Mouse (Mus musculus): ENCODE measurements around the gene Nfia.

The Nfia gene

GRCm38 (mm10) chr4:97772641-97773040 lies at the start of gene Nfia:
Gene Nfia, plus strand, starts transcription at chr4:97772734.
- peak in 1 of 2 experiments; percentile 63 for DNase-seq

DNA sequence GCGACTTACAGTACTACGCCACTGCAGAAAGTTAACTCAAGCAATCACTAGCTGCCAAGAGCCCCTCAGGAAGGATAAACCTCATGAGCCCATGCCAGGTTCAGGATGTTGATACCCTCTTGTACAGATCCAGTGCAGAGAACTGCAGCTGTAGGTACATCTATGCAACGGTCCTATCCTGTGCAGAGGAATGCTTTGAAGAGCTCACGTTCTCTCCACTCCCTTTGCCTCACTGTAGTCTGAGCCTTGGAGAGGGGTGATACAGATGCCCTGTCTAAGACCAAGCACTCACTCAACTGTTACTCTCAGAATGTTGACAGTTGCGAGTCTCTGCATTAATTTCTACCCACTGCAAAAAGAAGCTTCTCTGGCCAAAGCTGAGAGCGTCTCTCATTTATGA lies 49.2 kb upstream of the Nfia start:
- no peak for DNase-seq

GRCm38 (mm10) chr4:97728520-97728919 lies 44.0 kb upstream of the Nfia start:
- no peak for DNase-seq

- no peak for DNase-seq
Measured at GRCm38 (mm10) chr4:97729999-97730398, 42.5 kb upstream of the Nfia start.

DNA sequence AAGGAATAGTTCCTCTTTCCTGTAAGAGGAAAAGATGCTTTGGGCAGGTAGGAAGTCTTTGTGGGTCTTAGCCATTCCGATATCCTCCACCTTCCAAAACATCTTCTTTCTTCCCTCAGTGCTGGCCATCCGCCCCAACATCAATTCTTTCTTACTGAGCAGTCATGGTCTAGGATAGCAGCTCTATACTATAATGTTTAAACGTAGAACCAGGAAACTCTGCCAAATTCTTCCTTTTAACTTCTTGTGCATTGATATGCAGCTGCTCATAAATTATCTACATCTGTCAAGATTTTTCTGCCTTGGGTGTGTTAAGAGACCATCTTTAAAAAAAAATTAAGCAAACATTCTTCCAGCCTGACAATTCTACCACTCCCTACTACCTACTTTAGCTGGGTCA lies 42.1 kb upstream of the Nfia start:
- no peak for DNase-seq

GRCm38 (mm10) chr4:97733392-97733791 lies 39.1 kb upstream of the Nfia start:
- DNase-seq = no peak

DNA sequence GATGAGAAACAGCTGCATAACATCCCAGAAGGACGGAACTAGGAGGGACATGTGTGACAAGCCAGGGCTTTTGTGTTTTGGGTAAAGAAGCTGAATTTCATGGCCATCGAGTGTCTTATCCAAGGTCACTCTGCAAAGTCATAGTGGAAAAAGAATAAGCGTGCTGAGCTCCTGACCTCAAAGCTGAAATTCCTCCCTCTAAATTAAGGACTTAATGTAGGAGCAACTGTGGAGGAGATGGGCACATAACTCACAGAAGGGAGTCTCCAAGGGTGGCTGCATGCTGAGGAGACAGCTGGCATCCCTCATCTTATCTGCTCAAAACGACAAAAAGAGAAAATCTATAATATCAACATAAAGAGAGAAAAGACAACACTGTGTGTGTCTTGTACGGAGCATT lies 28.6 kb upstream of the Nfia start:
- DNase-seq = no peak

DNA sequence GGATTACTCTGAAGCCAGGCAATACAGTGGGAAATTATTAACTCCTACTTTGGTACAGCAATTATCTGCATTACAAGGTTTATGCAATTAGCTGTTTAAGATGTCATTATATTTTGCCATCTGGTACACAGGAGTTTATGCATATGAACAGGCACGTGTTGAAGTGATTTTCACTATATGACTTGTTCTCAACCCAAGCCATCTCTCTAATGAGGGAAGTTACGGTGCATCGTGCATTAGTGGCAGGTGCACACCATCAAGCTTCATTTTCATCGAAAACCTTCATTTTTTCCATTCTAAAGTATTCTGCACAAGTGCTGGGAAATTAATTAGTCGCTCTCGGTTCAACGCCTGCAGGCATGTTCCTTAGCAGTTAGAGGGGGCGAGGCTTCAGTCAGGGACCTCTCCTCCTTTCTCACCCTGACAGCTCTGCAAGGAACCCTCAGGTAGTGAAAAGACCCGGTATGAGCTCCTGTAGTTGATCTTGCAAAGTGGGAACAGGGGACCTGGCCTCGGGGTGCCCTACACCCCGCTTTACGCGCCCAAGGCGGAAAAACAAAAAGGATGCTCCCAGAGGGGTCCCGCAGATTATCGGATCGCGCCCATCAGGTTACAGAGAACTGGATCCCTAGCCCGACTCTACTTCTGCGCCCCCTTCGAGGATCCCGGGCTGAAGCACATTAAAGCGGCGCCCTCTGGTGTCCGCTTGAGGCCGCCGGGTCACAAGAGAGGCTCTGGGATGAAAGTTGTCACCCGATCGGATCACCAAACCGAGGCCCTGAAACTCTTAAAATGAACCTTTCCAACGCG lies 27.0 kb upstream of the Nfia start:
- DNase-seq = peak; percentile 55 to 81

- no peak for DNase-seq
Measured at GRCm38 (mm10) chr4:97746106-97746900, 26.2 kb upstream of the Nfia start.

DNA sequence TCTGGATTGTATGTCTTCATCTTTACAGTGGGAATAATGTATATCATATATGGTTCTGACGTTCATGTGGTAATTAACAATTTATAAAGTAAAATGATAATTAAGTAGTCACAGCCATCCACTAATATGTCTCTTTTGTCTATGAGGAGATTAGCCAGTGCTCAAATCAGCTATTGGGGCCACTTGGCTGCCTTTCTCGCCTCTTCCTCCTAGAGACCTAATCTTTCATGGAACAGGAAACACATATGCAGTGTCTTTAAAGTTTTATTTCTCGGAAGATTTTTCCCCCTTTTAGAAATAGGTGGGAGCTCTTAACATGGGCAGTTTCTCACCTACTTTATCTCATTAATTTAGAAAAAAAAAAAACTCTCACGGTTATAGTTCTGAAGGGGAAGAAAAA lies 22.1 kb upstream of the Nfia start:
- no peak for DNase-seq

- DNase-seq = peak; percentile 92 to 94
Measured at GRCm38 (mm10) chr4:97751030-97751482, 21.5 kb upstream of the Nfia start.

GRCm38 (mm10) chr4:97751483-97752251 lies 20.9 kb upstream of the Nfia start:
- peak; percentile 69 to 76 for DNase-seq

DNA sequence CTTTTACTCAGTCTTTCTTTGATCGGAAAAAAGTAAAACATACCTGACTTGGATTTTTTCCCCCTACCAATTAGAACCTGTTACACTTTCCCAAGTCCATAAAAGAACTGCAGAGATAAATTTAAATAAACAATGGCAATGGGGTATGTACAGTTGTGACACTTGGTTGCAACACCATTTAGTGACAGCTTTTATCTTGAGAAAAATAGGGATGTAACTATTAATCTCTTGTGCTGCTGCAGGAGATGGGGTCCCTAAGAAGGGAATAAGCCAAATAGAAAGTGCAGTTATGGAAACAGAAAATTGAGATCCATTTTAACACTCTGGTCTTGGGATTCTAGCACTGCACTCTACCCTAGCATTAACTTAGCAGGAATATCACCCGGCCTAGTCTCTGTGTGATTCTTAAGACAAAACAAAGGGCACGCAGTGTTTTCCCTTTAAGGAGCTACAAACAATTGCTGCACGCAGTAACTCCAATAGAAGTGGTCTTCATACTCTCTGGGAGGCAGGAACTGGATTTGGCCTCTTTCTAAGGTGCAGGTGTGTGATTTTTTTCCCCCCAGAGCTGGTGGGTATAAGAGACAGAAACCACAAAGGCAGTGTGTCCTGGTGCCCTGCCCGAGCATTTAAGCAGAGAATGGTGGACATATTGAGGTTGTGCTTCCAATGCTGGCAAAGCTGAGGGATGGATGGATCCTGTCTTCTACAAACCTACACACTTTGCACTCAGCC lies 20.1 kb upstream of the Nfia start:
- DNase-seq = no peak

DNA sequence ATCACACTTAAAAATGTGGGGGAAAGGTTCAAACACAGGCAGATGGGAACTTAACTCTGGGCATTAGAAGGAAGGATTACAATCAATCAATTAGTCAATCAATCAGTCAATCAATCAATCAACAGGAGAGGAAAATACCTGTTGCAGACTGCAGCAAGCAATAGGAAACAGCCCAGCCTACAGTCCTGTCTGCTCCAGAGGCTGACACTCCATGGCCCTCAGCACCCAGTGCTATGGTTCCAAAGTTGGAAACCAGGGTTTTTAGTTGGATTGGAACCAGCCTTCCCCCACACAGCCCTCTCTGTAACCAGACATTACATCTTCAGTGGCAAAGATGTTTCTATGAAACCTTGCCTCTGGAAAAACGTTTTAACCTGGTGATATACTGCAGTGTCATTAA lies 19.0 kb upstream of the Nfia start:
- DNase-seq = no peak

DNA sequence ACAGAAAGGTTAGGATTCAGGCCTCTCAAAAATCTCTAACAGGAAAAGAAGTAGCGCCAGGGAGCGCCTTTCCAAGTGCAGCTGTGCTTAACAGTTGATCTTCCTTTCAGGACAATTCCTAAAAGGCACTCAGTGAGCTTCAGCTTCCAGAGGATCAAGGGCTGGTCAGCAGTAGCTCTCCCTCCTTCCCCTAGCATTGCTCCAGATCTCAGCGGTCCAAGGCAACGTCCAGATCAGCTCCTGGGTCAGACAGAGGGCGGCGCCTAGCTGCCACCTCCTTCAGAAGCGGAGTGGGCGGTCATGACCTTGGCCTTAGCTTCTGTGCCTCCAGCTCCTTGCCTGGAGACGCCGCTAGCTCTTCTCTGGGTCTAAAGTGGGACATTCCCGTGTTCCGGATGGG lies 18.3 kb upstream of the Nfia start:
- peak; percentile 75 to 78 for DNase-seq

DNA sequence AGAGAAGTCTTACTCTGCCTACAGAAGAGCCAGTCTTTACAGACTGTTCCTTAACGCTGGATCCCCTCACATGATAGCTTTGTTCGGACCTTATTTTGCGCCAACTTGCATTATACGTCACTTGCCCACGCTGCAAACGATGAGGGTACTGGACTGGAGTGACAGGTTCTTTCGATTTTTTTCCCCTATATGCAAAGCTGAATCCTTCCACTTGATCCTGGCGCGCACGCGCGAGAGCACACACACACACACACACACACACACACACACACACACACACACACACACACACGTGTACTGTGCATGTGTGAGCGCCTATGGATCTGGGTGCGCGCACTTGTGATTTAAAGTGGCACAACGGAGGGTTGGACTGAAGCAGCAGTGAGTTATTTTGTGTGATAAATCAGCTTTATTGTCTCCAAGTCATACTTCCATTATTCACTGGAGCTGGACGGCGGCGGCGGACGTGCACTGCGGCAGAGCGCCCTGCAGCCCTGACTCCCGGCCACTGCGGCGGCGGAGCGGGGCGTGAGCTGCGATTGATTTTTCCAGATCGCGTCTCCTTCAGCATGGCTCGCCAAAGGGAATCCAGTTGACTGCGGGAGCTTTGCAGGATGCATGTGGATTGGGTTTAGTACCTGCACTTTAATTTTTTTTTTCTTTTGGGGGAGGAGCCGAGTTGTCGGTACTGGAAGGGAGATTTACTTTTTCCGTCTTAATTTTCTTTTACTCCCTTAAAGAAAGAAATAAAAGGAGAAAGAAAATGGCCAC lies 15.1 kb upstream of the Nfia start:
- DNase-seq = peak; percentile 55 to 70

GRCm38 (mm10) chr4:97757978-97758461 lies 14.5 kb upstream of the Nfia start:
- DNase-seq = peak in 1 of 2 experiments; percentile 45

GRCm38 (mm10) chr4:97758661-97759060 lies 13.9 kb upstream of the Nfia start:
- DNase-seq = no peak

DNA sequence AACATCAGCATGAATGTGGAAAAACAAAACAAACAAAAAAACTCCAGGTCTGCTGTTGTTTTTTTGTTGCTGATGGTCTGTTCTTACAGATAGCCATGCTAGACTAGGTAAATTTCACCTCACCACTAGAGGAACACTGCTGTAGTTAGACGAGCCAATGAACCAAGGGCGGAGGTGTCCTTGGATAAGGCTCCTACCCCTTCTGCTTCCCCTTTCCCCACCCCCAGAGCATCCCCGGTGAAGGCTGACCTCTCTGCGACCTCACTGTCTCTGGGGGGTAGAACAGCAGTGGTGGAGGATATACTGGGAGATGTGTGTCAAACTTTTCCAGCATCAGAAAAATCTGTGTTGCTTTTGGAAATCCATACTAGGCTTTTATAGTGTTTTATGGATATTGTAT lies 7.9 kb upstream of the Nfia start:
- DNase-seq = no peak

DNA sequence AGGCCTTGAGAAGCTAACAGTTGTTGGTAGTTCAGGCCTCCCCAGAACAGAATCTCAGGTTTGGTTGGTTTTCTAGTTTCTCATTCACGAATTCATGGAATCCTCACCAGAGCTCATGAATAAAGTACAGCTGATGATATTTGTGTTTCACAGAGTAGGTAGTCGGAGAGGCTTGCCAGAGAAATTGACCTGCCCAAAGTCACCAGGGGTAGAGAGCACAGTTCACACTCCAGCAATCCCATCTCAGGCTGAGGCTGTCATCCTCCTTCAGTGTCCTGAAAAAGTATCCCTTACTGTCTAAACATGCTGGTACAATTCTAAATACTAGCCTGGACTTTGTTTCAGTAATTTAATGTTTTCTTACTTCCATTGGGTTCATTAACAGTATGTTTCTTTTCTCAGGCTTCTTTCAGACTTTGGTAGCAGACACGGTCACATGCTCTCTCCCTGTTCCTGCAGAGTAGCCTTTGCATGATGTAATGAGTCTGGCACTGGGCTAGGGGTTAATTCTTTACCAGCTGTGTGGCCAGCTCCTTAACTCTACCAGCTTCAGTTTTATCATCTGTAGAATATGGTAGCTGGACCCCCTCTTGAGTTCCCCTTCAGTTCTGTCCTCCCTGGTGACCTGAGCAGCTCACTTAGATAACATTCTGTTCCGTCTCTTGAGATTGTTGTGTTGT lies 7.1 kb upstream of the Nfia start:
- peak; percentile 83 to 88 for DNase-seq

DNA sequence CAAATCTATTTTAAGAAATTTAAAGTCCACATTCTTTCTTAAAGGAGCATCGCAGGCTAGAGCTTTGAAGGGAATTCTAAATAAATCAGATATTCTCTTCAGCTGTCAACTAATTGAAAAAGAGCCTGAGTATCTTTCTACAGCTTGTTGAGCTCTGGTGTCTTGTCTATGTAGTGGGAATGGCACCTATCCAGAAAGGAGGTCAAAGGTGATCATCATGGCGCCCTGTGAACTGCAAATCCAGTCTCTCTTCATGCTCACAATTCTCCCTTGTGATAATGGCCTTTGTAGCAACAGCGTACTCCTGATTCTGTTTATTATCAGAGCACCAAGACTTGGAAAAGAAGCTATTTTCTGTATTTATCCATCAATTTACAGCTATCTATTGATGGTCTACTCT lies 6.4 kb upstream of the Nfia start:
- DNase-seq = no peak
